Mouse (Mus musculus): Measurements from ENCODE around the gene Olfr1371.

Olfr1371 gene

DNA sequence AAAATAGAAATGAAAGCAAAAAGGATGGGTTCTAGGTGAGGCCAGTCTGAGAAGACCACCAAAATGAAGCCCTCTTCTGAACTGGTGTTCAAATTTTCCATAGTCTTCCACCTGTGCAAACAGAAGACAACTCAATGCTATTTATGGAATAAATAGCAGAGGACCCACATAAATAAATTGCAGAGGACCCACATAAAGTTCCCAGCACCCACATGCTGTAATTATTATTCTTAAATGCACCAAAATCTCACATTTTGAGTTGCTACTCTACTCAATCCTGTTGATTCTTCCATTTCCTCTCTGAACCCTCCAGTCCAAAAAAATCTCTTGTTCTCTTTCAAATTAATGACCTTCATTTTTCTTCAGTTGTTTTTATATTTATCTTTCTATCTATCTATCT, at the start of gene Olfr1371:
Gene Olfr1371 (minus strand): TSS at position 101 of the 400 bp plus-strand sequence.
- DNase-seq: no peak

DNA sequence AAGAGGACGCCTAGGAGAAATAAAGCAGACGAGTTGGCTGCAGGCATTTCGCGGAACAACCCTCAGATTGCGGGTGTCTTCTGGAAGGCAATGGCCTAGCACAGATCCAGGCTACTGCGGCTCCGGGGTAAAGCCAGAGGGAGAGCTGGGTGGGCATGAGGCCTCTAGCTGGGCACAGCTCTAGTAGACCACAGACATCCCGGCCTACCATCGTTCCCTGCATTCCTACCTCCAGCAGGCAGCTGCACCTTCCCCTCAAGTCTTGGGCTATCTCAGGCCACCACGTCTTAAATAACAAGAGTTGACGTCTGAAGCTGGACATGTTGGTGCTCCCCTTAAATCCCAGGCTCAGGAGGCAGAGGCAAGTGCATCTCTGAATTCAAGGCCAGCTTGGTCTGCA, 48.6 kb upstream of the Olfr1371 start:
- no peak for DNase-seq

DNA sequence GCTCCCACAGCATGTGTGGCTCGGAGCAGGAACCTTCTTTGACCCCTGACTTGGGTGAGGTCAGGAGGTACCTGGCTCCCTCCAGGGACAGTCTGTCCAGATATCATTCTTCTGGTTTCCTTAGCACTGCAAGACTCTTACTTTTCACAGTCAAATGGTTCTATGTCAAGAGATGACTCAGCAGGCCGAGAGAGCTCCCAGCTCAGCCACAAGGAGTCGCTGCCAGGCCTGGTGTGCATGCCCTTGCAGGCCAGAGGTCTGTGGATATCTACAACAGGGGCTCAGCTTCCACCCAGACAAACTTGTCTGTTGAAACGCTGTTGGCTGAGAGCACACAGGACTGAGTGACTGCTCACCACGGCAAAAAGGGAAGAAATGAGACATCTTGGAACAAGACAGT, 48.1 kb upstream of the Olfr1371 start:
- DNase-seq: peak; percentile 65 to 73

DNA sequence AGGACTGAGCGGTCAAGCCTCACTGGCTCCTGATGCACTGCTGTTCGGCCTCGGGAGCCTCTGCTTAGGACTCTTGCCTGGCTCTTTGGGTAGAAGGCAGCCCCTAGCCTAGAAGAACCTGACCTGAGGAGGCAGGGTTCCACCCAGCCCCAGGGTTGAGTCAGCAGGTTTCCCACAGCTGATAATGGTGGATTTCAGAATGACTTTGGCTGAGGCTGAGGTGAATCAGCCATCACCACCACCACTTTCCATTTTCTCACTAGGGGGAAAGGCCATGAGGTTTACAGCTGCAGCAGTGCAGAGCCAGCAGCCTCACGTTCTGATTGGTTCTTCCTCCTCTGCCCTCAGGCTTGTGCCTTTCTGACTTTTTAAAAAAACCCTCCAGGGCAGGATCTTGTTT, 47.1 kb upstream of the Olfr1371 start:
- DNase-seq: no peak

DNA sequence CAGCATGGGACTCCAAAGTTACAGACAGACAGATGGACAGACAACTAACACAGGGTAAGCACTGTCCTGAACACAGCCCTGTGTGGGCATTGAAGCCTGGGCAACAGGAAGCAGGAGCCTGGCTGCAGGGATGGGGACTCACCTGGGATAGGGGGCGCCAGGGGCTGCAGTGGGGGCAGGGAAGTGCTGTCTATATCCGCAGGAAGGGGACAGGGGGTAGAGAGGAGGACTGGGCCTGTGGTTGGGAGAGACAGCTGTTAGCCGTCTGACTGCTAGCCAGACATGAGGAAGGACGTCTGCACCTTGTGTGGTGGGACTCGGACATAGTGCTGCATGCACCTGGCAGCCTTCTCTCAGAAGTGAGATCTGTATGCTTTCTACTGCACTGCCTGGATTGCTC, 44.9 kb upstream of the Olfr1371 start:
- no peak for DNase-seq

DNA sequence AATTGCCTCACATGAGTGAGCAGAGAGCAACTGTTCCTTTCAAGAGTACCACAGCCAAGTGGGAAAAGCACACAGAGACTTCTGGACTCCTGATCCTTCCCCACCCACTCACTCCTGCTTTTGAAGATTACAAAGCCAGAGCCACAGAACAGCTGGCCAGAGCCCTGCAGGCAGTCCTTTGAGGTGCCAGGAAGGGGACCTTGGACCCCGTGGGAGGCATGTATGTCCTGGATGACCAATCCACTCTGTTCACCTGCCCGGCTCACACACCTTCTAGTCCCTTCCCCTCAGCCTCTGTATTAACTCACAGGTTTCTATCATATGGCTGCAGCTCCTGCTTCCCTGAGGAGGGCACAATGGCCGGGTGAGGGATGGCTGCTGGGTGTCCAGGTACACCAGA, 43.6 kb upstream of the Olfr1371 start:
- no peak for DNase-seq

DNA sequence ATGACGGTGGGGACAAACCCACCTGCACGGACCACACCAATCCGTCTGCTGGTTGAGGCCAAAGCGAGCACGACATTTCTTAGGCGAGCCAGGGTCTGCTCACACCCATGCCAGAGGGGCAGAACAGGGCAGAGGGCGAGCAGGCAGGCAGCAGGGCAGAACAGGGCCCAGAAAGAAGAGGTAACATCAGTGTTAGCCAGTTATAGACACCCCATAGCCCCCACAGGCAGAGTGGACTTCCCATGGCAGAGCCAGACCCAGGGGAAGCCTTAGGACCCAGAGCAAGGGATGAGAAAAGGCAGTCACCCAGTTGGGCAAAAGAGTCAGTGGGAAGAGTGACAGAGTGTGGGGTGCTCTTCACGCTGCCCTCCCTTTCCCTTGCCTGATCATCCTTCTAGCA, 41.3 kb upstream of the Olfr1371 start:
- DNase-seq: no peak

DNA sequence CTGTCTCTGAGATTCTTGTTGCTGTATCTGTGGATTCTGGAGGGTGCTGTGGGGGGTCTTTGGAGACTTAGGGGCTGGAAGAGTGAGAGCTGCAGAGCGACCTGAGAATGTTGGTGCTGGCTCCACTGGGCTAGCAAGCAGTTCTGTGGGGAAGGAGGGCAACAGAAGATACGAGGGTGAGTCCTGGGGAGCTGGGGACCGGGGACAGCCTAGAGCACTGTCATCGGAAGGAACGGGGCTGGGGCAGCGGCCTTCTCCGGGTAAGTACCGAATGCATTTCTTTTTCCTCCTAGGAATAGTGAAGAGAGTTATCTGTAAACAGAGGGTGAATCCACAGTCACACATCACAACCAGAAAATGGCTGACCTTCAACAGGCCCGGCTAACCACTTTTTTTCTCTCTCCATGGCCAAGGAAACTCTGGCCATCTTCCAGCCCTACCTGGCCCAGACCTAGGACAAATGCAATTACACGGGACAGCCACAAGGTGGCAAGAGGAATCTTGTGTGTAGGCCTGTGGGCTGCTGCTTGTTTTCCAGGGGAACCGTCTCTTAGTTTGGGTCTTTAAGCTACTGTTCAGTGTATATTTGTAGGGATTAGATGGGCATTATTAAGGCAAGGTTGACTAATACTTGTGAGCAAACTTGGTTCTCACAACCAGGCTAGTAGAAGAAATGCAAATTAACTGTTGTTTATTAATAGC, 40.0 kb upstream of the Olfr1371 start:
- DNase-seq: peak; percentile 84 to 89

DNA sequence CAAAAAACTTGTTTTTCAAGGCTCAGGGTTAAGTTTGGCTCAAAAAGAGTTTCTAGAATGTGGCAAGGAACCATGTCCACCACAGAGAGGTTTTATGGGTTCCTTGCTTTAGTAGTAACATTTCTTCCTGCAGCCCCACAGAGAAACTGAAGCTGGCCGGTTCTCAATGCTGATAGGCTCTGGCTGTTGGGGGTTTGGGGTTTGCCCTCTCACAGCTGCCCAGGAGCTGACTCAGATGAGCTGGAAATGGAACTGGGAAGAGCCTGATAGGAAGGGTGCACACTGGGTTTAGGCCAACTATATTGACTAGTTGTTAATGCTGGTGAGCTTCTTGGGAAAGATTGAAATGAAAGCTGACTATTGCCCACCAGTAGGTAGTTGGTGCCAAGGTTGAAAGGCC, 38.9 kb upstream of the Olfr1371 start:
- DNase-seq: no peak

DNA sequence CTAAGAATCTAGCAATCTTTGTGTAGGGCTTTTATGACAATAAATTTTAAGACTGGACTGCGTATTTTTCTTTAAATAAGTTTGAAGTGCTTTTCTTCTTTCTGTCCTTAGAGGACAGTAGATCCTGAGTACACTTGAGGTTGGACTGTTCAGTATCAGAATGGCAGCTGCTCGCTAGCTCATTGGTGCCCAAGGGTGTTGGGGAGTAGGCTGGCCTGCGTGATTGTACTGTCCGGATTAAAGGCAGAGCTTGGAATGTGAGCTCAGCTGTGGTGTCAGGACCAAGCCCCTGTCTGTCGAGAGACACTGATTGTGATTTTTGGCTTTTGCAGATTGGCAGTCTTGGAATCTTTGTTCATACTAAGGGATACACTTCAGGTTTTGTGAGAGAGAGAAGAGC, 38.0 kb upstream of the Olfr1371 start:
- DNase-seq: no peak

DNA sequence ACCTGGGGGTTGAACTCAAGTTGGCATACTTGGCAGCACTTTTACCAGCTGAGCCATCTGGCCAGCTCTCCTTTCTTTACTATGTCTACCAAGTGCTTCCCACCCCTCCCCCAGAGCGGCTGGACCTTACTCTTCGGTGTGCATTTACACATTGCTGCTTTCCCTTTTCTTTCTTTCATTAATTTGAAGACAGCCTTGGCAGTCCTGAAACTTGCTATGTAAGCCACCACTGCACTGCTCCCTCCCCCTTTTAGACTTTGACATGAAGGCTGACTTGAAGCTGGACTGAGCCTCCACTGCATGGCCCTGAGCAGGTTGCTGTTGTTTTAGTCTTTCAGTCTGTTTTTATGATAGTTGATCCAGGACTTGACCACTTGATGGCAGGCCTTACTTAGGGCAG, 35.7 kb upstream of the Olfr1371 start:
- DNase-seq: peak; percentile 76 to 82

DNA sequence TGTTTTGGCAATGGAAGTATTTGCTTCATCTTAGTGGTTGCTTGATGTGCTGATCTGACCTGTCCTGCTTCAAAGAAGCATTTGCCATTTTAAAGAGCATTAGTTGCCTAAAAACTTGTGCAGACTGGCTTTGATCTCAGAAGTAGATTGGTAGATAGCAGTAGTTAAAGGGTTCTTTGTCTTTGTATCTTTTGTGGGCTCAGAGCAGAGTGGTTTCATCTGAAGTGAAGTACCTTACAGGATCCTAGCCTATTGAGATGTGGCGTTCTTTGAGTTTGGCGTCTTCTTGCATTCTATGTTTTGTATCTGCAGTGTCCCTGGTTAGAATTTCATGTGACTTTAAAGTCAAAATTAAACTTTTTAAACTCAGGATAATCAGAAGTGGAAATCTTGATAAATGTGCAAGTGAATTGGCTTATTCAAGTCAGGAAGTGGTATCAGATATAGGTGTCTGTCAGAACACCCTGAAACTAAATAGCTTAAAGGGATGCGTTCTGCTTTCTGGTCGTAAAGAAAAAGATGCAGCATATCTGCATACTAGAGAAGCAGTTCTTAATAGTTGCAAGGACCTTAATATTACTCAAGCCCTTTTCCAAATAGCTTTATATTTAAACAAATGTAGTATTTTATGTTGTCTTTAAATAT, 27.2 kb upstream of the Olfr1371 start:
- DNase-seq: no peak

DNA sequence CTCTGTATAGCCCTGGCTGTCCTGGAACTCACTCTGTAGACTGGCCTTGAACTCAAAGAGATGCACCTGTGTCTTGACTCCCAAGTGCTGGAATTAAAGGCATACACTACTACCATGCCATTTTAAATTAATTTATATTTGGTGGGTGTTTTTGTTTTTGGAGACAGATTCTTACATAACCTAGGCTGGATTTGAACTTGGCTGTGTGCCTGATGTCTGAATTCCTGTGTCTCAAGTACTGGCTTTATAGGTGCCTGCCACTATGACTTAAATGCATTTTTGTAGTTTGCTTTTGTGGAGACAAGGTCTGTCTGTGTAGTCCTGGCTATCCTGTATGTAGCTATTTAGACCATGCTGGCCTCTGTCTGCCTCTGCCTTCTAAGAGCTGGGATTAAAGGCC, 20.7 kb upstream of the Olfr1371 start:
- peak; percentile 44 to 49 for DNase-seq

DNA sequence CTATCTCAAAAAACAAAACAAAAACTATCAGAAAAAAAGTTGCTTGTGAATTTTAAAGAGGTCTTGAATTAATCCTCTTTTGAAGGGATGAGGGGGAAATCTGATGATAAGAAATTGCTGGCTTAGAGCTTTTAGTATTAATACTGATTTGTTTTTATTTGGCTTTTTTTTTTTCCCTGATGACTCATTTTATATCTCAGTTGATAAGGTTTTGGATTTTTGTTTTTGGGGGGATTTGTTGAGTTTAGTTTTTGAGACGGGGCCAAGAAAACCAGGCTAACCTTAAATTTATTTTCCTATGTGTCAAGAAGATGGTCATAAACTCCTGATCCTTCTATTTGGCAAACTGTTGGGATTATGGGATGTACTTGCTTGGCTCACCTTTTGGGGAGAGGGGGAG, 20.1 kb upstream of the Olfr1371 start:
- DNase-seq: no peak

DNA sequence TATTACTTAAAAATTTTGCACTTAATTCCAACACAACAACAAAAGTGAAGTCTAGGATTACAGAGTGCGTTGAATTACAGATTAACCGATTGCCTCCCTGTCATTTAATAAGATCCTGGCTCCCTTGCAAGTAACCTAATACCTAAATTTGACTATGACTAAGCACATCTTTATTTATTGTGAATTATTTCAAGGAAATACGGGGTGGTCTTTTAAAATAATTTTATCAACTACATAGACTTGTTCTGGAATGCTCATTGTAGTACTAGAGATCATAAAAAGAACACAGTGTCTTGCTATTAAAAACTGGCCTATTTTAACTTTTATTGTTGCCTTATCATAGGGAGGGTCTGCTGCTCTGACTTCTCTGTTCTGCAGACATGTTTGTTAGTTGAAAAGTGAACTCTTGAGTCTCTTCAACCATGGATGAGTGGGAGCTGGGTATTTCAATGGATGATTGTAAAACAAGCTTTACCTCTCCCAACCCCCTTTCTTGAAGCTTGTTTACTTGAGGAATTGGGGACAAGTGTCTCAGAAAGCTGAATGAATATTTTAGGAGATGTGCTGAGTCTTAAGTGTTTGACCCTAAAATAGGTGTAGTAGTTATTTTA, 19.4 kb upstream of the Olfr1371 start:
- DNase-seq: no peak

DNA sequence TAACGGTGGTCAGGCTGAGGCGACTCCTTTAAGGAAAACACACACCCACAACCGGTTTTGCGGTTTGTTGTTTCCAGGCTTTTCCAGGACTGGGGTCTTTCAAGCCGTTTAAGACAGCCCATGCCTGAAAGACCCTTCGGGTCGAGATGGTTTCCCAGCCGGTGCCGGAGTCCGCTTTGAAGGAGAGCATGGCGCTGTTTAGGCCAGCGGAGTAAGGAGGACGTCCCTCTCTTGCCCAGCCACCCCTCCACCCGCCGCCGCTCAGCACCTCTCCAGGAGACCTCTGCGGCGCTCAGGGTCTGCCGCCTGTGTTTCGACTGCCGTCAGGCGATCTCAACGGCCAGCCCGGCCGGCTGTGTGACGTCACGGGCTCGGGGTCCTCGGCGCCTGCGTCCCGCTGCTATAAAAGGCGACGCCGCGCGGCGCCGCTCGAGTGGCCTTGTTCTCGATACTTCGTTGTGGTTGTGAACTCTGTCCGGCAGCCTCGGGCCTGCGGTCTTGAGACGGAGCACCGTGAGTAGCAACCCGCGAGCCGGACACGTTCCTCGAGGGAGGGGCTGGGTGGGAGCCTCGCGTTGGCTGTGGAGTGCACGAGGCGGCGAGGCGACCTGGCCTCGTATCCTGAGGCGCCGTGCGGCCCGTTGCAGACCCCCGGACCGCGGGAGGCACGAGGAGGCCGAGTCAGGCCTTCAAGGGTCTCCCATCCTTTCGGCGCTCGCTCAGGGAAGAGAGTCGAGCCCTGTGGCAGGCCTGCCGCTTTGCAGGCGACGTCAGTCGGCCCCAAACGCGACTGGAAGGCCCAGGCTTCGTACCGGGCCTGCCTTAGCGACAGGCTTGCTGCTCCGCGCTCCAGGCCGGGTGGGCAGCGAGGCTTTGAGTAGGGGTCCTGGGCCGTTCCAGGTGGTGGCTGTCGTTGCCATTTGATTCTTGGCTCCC, 18.1 kb upstream of the Olfr1371 start, which contains the start of gene Skp1a:
Gene Skp1a (plus strand): TSS at position 390 of the 936 bp plus-strand sequence.
- peak; percentile 94 to 95 for DNase-seq

DNA sequence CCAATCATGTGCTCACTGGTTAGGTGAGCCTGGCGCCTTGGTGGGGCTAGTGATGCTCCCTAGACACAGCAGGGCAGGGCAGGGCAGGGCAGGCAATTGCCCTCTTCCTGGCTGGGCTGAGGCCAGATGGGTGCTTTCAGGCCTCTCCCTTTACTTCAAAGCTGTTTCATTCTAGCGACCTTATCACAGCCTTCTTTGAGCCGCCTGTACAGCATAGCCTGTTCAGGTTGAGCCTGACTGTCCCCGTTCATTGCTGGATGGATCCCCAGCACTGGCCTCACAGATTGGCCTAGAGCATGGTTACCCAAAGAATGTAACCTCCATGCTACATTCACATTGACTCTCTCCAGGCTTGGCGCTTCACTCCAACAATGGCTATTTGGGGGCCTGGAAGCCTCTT, 16.9 kb upstream of the Olfr1371 start:
- DNase-seq: no peak

DNA sequence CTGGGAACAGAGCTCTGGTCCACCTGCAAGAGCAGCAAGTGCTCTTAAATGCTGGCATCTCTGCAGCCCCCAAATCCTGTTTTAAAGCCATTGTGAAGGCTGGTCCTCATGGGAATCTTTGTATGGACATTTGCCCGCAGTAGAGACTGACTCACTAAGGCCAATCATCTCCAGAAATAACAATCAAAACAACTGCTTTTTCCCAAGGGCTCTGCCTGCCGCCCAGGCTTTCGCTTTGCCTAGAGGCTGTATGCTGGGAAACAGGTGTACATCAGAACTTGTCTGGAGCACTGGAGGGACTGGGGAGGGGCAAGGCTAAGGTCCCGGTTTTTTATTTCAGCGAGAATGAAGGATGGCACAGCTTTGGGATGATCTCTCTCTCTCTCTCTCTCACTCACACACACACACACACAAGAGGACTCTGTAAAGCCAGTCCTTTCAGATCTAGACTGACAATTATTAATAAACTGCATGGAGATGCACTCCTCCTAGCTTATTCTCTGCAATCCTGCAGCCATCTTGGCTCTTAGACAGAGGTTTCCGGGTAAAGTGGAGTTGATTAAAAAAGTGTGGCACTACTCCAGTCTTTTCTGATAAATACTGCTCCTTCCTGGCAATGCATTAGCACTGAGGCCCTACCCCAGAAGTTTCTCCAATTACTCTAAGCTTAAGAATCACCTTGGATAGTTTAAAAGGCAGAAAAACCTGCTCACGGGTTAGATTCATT, 15.1 kb upstream of the Olfr1371 start:
- no peak for DNase-seq

DNA sequence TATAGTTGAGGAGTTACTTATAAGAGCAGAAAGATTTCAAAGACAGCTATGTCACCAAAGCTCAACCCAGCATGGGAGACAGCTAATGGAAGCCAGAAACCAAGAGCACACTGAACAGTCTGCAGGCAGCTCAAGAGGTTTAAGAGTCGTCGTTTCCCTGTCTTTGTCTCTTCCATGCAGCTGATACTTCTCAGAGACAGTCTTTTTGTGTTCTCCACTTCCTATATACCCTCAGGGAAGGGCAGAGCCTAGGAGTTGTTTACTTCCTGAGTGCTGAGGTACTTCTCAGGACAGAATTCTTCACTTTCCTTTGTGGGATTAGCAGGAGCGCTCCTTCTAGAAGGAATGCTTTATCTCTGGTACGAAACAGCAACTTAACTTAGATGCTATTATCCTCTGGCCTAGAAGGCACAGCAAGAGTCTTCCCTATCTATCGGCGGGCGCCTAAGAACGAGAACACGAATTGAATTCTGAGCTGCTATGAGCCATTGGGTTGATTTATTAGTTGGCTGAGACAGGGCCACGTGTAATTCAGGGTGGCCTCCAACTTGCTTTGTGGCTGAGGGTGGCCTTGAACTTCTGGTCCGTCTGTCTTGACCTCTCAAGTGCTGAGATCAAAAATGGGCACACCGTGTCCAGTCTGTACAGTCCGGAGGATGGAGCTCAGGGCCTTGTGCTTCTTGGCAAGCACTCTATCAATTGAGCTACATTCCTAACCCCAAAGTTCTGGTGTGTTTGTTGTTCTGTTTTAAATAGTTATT, 13.9 kb upstream of the Olfr1371 start:
- DNase-seq: no peak

DNA sequence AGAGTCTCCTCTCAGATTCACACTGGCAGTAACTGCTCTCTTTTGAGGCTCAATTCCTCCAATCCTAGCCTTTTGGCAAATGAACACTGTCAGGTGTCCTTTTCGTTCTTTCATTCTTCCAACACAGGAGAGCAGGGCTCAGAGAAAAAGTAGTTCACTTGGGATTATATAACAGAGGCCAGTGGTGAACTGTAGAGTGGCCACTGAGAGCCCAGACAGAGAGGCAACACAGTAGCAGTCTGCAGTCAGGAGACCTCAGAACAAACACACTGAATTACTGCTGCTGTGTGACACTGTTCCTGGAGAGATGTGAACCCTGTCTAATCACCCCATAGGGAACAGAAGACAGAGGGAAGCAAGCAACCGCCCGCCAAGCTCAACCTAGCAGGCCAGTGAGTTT, 13.3 kb upstream of the Olfr1371 start:
- DNase-seq: peak in 1 of 2 experiments; percentile 51

DNA sequence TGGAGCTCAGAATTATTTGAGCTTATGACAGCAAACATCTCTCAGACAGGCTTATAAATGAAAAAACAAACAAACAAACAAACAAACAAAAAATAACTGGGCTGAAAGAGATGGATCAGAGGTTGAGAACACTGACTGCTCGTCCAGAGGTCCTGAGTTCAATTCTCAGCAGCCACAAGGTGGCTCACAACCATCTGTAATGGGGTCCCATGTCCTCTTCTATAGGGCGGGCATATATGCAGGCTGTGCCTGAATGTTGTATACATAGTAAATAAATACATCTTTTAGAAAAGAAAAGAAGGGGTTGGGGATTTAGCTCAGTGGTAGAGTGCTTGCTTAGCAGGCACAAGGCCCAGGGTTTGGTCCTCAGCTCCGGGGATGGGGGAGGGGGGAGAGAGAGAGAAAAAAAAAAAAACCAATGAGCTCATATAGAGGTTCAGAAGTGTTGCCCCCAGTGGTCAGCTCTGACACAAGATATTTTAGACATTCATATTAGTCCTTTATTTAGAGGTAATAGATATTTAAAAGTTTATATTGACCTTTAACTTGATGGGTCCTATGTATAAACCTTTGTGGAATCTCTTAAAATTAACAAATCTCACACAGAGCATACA, 12.3 kb upstream of the Olfr1371 start:
- no peak for DNase-seq
